In genomic region chr17:75439062-75439461, GRCm38 (mm10) we compare ENCODE assay signal across 14 mouse cellular contexts. TPM values are rescaled to one million over a fixed set of nuclear protein-coding genes. Genes with fewer than 3 reads are reported as not detected.
DNase-seq lines count a peak whose midpoint lies in the region; ATAC-seq and TF ChIP-seq lines count a peak whose summit lies in the region.
"Had no signal": no experiment of that assay in that cellular context is flagged by ENCODE, and none has a peak within 500 bp of the region (broad histone marks: within the 10 kb centered on the region; RNA-seq: fewer than 3 reads in every experiment).

No protein-coding gene starts in this region.

- 83% methylated on average over 14 of the region's 14 CpGs for WGBS in forebrain, embryonic 15.5 days
- 83% methylated on average over 14 of the region's 14 CpGs for WGBS in forebrain, embryonic 10.5 days
- 59% methylated on average over 14 of the region's 14 CpGs for WGBS in kidney, embryonic 15.5 days
- WGBS in midbrain, embryonic 13.5 days: 60% methylated on average over 14 of the region's 14 CpGs

- H3K27me3 ChIP-seq in forebrain, embryonic 15.5 days: no peaks in the 10 kb centered on the region
- no peaks in the 10 kb centered on the region for H3K27me3 ChIP-seq in forebrain, embryonic 10.5 days (ENCODE audit: poor library complexity, severe bottlenecking)
- H3K27me3 ChIP-seq in kidney, embryonic 15.5 days: no peaks in the 10 kb centered on the region
- H3K27me3 ChIP-seq in midbrain, embryonic 13.5 days: no peaks in the 10 kb centered on the region
- H3K27me3 ChIP-seq: neural tube, embryonic 12.5 days had no signal

- no peak overlapping the region for H3K27ac ChIP-seq in forebrain, embryonic 15.5 days (replicated peaks)
- no peak overlapping the region for H3K27ac ChIP-seq in forebrain, embryonic 10.5 days
- peak overlapping the region; percentile 13; the same call in 1 of the 2 replicates for H3K27ac ChIP-seq in kidney, embryonic 15.5 days
- peak overlapping the region; percentile 58 for H3K27ac ChIP-seq in bone marrow macrophage, adult 2 months (ENCODE audit: insufficient read depth, low read depth, low read length)
- H3K27ac ChIP-seq in midbrain, embryonic 13.5 days: 0 out of 2 replicates have a peak overlapping the region, but pooled peaks have one; percentile 22
- H3K27ac ChIP-seq: neural tube, embryonic 12.5 days had no signal

- H3K9me3 ChIP-seq in forebrain, embryonic 15.5 days: no peaks in the 10 kb centered on the region
- H3K9me3 ChIP-seq in forebrain, embryonic 10.5 days: no peaks in the 10 kb centered on the region
- H3K9me3 ChIP-seq in kidney, embryonic 15.5 days (replicated peaks): no peaks in the 10 kb centered on the region
- no peaks in the 10 kb centered on the region for H3K9me3 ChIP-seq in midbrain, embryonic 13.5 days
- H3K9me3 ChIP-seq: neural tube, embryonic 12.5 days had no signal

- TF ChIP-seq POLR2A in bone marrow macrophage, adult 2 months (IDR thresholded peaks at IDR 0.05; ENCODE audit: borderline replicate concordance, low read depth, low read length): no peak

- no peak overlapping the region for H3K9ac ChIP-seq in forebrain, embryonic 15.5 days (replicated peaks)
- H3K9ac ChIP-seq in kidney, embryonic 15.5 days: no peak overlapping the region
- no peak overlapping the region for H3K9ac ChIP-seq in midbrain, embryonic 13.5 days (replicated peaks)
- H3K9ac ChIP-seq: neural tube, embryonic 12.5 days had no signal

- H3K4me3 ChIP-seq in forebrain, embryonic 15.5 days: no peak overlapping the region
- H3K4me3 ChIP-seq in forebrain, embryonic 10.5 days: no peak overlapping the region
- no peak overlapping the region; the same call in 1 of the 2 replicates for H3K4me3 ChIP-seq in kidney, embryonic 15.5 days (replicated peaks)
- no peak overlapping the region for H3K4me3 ChIP-seq in bone marrow macrophage, adult 2 months (ENCODE audit: insufficient read depth, low read length)
- no peak overlapping the region for H3K4me3 ChIP-seq in midbrain, embryonic 13.5 days (replicated peaks)
- H3K4me3 ChIP-seq: neural tube, embryonic 12.5 days had no signal

- ATAC-seq in forebrain, embryonic 15.5 days (replicated peaks): 0 out of 2 replicates have a peak, but pooled peaks have one; percentile 20
- peak; percentile 67 for ATAC-seq in kidney, embryonic 15.5 days (replicated peaks; ENCODE audit: low FRiP score)
- ATAC-seq in midbrain, embryonic 13.5 days: peak; percentile 83
- ATAC-seq in megakaryocyte-erythroid progenitor cell, adult 5-6 weeks (replicated peaks; ENCODE audit: low FRiP score, low TSS enrichment, poor library complexity, severe bottlenecking): no peak
- no peak for ATAC-seq in cerebellum, adult (ENCODE audit: insufficient number of reproducible peaks, low FRiP score, low TSS enrichment)

- H3K36me3 ChIP-seq in forebrain, embryonic 15.5 days: no peaks in the 10 kb centered on the region
- H3K36me3 ChIP-seq in forebrain, embryonic 10.5 days (replicated peaks): no peaks in the 10 kb centered on the region
- H3K36me3 ChIP-seq in kidney, embryonic 15.5 days: no peaks in the 10 kb centered on the region
- H3K36me3 ChIP-seq in midbrain, embryonic 13.5 days: no peaks in the 10 kb centered on the region
- H3K36me3 ChIP-seq: neural tube, embryonic 12.5 days had no signal

- TF ChIP-seq CTCF in bone marrow macrophage, adult 2 months (IDR thresholded peaks at IDR 0.05; ENCODE audit: low read depth, low read length): no peak

- DNase-seq in forebrain, embryonic 10.5 days (ENCODE audit: extremely low spot score, low spot score): no peak
- no peak for DNase-seq in kidney, adult 18-20 months
- DNase-seq: cerebellum, postnatal 36 days; heart, postnatal 4 days; right cerebral cortex, adult 18-20 months; thymus, adult 2 months had no signal

- H3K4me1 ChIP-seq in forebrain, embryonic 15.5 days: peaks cover 5% of the 10 kb centered on the region; the same call in 1 of the 2 replicates
- H3K4me1 ChIP-seq in forebrain, embryonic 10.5 days: peaks cover 3% of the 10 kb centered on the region; the same call in 1 of the 2 replicates
- peaks cover 19% of the 10 kb centered on the region for H3K4me1 ChIP-seq in kidney, embryonic 15.5 days
- H3K4me1 ChIP-seq in bone marrow macrophage, adult 2 months (ENCODE audit: control insufficient read depth, insufficient read depth, low read length): peaks cover 56% of the 10 kb centered on the region
- H3K4me1 ChIP-seq in midbrain, embryonic 13.5 days (replicated peaks): 0 out of 2 replicates have a peak, but pooled peaks cover 9% of the 10 kb centered on the region

- no peak overlapping the region for H3K4me2 ChIP-seq in forebrain, embryonic 15.5 days (replicated peaks)
- H3K4me2 ChIP-seq in kidney, embryonic 15.5 days: peak overlapping the region; percentile 24
- H3K4me2 ChIP-seq in midbrain, embryonic 13.5 days (replicated peaks): no peak overlapping the region
- H3K4me2 ChIP-seq: liver, embryonic 11.5 days; neural tube, embryonic 12.5 days had no signal

RNA-seq across cellular contexts. Expression of gene Rasgrp3, which starts 3.4 kb away (rescaled TPM):
- polyA plus RNA-seq in forebrain, embryonic 15.5 days (2015; fragmentation: Nextera tagmentation; extraction: Ambion mirVana): 5.1 and 7.1 TPM in 2 replicates
- polyA plus RNA-seq in forebrain, embryonic 10.5 days (2016; fragmentation: Nextera tagmentation; extraction: Ambion mirVana): 5.5 and 6.6 TPM in 2 replicates
- 22.8 and 26.7 TPM in 2 replicates for polyA plus RNA-seq in kidney, embryonic 15.5 days (2015; fragmentation: Nextera tagmentation; extraction: Ambion mirVana)
- polyA plus RNA-seq in bone marrow macrophage, adult 2 months (2012; ENCODE audit: insufficient read depth, insufficient read length, missing spikeins): 17.7 and 19.4 TPM in 2 replicates
- polyA plus RNA-seq in midbrain, embryonic 13.5 days (2015; fragmentation: Nextera tagmentation; extraction: Ambion mirVana): 5.5 TPM in 2 replicates
- not detected in 2 replicates for total RNA-seq in megakaryocyte-erythroid progenitor cell, adult 5-6 weeks (2014; fragmentation: Nextera tagmentation)
- total RNA-seq in megakaryocyte-erythroid progenitor cell, adult 5-6 weeks (2017): not detected in 2 replicates

Comparison
In these comparisons a context has a peak if more than half of its experiments do, and no peak if none do; other contexts are left out.
1. ATAC-seq: peak in forebrain, embryonic 15.5 days (single experiment), kidney, embryonic 15.5 days (single experiment) and midbrain, embryonic 13.5 days (single experiment); none in megakaryocyte-erythroid progenitor cell, adult 5-6 weeks (single experiment) and cerebellum, adult (single experiment).
2. H3K27ac ChIP-seq: peak in kidney, embryonic 15.5 days (single experiment), bone marrow macrophage, adult 2 months (single experiment) and midbrain, embryonic 13.5 days (single experiment); none in forebrain, embryonic 15.5 days (single experiment) and forebrain, embryonic 10.5 days (single experiment).